Mouse (Mus musculus): ENCODE data around the gene Pgm5.

DNA sequence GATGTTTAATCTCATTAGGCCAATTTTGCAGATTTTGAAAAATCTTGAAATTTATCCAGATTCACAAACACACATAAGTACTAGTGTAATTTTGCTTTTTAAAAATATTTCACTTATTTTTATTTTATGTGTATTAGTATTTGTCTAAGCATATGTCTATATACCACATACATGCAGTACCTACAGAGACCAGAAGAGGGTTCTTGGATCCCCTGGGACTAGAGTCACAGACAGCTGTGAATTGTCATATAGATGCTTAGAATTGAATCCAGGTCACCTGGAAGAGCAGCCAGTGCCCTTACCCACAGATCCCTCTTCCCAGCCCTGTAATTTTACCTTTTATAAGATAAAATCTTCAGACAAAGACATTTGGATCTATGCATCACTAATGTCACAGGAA is 161.7 kb downstream of the Pgm5 start:
- no peak for TF ChIP-seq CTCF (IDR thresholded peaks at IDR 0.05; ENCODE audit: extremely low read depth, insufficient read depth, insufficient read length, insufficient replicate concordance)
- no peak for TF ChIP-seq POLR2A (IDR thresholded peaks at IDR 0.05; ENCODE audit: low read depth, low read length)
